Mouse (Mus musculus): ENCODE data around the gene Fam234b. TPM values are rescaled to one million over a fixed set of nuclear protein-coding genes. Genes with fewer than 3 reads are reported as not detected.

Fam234b gene
- polyA plus RNA-seq, 1 experiment from 2014 or later = 20.9 TPM

DNA sequence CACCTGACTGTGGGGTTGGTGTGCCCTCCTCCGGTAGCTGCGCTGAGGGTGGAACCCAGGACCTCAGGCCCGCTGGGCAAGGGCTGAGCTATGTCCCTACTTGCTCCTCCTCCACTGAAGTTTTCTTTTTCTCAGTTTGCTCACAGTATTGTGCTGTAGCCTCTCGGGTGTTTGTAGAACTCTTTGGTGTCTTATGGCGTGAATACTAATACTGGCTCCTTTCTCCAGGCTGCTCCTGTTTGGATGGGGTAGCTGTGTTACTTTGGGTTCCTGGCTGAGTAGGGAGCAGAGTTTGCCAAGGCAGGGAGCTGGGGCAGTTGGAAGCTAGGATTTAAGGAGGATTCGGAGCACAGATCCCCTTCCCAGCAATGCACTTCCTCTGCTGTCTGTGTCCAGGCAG lies 6.0 kb downstream of the Fam234b start:
- Histone ChIP-seq H3K4me2 (replicated peaks; ENCODE audit: low read depth) (no peak overlapping the region), H3K27ac (ENCODE audit: low read depth, low read length) (no peak overlapping the region), H3K36me3 (ENCODE audit: control insufficient read depth, insufficient read depth) (no peaks in the 10 kb centered on the region), H3K9me3 (ENCODE audit: control insufficient read depth) (no peaks in the 10 kb centered on the region), H3K27me3 (replicated peaks; ENCODE audit: control insufficient read depth, insufficient read depth, low read length) (no peaks in the 10 kb centered on the region), H3K9ac (ENCODE audit: low read depth, low read length) (no peak overlapping the region), H3K4me3 (ENCODE audit: low read depth, low read length) (no peak overlapping the region), H3K4me1 (replicated peaks; ENCODE audit: control insufficient read depth, insufficient read depth, low read length) (no peaks in the 10 kb centered on the region)
- ATAC-seq = no peak
- 75% methylated on average over 6 of the region's 6 CpGs for WGBS
- no peak for TF ChIP-seq CTCF (IDR thresholded peaks at IDR 0.05; ENCODE audit: low read depth)

GRCm38 (mm10) chr6:135204869-135205268 lies 7.1 kb downstream of the Fam234b start:
- H3K9ac ChIP-seq (ENCODE audit: low read depth, low read length) = no peak overlapping the region
- H3K27ac ChIP-seq (ENCODE audit: low read depth, low read length) = no peak overlapping the region
- H3K27me3 ChIP-seq (replicated peaks; ENCODE audit: control insufficient read depth, insufficient read depth, low read length) = no peaks in the 10 kb centered on the region
- H3K36me3 ChIP-seq (ENCODE audit: control insufficient read depth, insufficient read depth) = 0 out of 2 replicates have a peak, but pooled peaks cover 4% of the 10 kb centered on the region
- ATAC-seq = no peak
- H3K4me3 ChIP-seq (ENCODE audit: low read depth, low read length) = no peak overlapping the region
- TF ChIP-seq CTCF (IDR thresholded peaks at IDR 0.05; ENCODE audit: low read depth) = no peak
- no peaks in the 10 kb centered on the region for H3K9me3 ChIP-seq (ENCODE audit: control insufficient read depth)
- WGBS = 64% methylated on average over 4 of the region's 4 CpGs
- no peak overlapping the region for H3K4me2 ChIP-seq (replicated peaks; ENCODE audit: low read depth)
- no peaks in the 10 kb centered on the region for H3K4me1 ChIP-seq (replicated peaks; ENCODE audit: control insufficient read depth, insufficient read depth, low read length)

DNA sequence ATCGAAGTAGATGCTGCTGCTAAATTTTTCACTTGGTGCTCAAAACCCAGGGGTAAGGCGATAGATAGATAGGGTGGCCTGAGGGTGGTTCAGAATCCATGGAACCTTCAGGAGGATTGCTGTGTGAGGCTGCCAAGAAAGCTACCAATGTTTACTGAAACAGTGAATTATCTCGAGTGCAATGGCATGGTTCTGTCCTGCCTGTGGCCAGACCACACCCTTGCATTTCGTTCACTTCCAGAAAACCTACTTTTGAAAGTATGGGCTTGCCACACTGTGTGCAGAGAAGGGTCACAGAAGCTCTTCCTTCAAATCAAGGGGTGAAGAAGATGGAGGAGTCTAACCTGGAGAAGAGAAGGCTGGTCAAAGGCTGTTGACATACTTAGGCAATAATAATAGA lies 8.0 kb downstream of the Fam234b start:
- 0 out of 2 replicates have a peak, but pooled peaks cover 6% of the 10 kb centered on the region for H3K36me3 ChIP-seq (ENCODE audit: control insufficient read depth, insufficient read depth)
- WGBS = 62% methylated on average over 4 of the region's 4 CpGs
- no peaks in the 10 kb centered on the region for H3K4me1 ChIP-seq (replicated peaks; ENCODE audit: control insufficient read depth, insufficient read depth, low read length)
- H3K9ac ChIP-seq (ENCODE audit: low read depth, low read length) = no peak overlapping the region
- ATAC-seq = no peak
- H3K27me3 ChIP-seq (replicated peaks; ENCODE audit: control insufficient read depth, insufficient read depth, low read length) = no peaks in the 10 kb centered on the region
- H3K27ac ChIP-seq (ENCODE audit: low read depth, low read length) = no peak overlapping the region
- no peaks in the 10 kb centered on the region for H3K9me3 ChIP-seq (ENCODE audit: control insufficient read depth)
- no peak for TF ChIP-seq CTCF (IDR thresholded peaks at IDR 0.05; ENCODE audit: low read depth)
- H3K4me3 ChIP-seq (ENCODE audit: low read depth, low read length) = no peak overlapping the region
- no peak overlapping the region for H3K4me2 ChIP-seq (replicated peaks; ENCODE audit: low read depth)

DNA sequence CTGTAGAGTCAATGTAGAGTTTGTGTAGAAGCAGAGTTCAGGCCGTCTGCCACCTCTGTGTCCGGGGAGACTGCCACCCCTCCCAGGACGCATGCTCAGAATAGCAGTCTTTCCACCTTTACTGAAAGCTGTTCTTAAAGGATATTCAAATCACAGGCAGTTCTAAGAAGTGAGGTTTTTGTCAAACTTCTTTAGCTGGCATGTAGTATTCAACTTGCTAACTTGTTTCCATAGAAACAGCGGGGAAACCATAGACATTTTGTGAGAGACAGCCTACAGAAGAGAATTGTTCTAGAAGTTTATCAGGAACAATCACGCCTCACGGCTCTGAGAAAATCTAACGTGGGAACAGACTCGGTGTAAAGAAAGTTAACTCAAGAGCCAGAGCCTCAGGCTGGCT lies 9.1 kb downstream of the Fam234b start:
- no peak for ATAC-seq
- Histone ChIP-seq H3K4me3 (ENCODE audit: low read depth, low read length) (no peak overlapping the region), H3K9me3 (ENCODE audit: control insufficient read depth) (no peaks in the 10 kb centered on the region), H3K4me2 (replicated peaks; ENCODE audit: low read depth) (no peak overlapping the region), H3K9ac (ENCODE audit: low read depth, low read length) (no peak overlapping the region), H3K27ac (ENCODE audit: low read depth, low read length) (no peak overlapping the region), H3K27me3 (replicated peaks; ENCODE audit: control insufficient read depth, insufficient read depth, low read length) (no peaks in the 10 kb centered on the region), H3K4me1 (replicated peaks; ENCODE audit: control insufficient read depth, insufficient read depth, low read length) (no peaks in the 10 kb centered on the region), H3K36me3 (ENCODE audit: control insufficient read depth, insufficient read depth) (0 out of 2 replicates have a peak, but pooled peaks cover 9% of the 10 kb centered on the region)
- TF ChIP-seq CTCF (IDR thresholded peaks at IDR 0.05; ENCODE audit: low read depth) = no peak
- 85% methylated on average over 8 of the region's 8 CpGs for WGBS

DNA sequence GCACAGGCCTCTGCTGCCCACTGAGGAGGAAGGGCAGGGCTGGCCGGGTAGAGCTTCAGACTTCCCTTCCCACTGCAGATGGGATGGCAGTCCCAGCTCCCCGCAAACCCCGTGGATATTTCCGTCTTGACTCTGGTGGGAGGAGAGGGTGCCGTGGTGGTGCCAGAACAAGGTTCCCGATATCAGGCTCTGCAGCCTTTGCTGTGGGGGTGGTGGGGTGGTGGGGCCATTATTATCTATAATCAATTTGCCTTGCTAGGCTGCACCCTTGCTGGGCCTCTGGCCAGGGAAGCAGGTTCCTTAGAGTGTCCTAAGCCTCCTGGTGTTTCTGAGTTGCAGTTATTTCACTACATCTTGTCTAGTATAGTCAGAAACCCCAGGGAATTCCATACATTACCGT lies 13.4 kb downstream of the Fam234b start:
- Histone ChIP-seq H3K4me2 (replicated peaks; ENCODE audit: low read depth) (no peak overlapping the region), H3K27ac (ENCODE audit: low read depth, low read length) (no peak overlapping the region), H3K9me3 (ENCODE audit: control insufficient read depth) (no peaks in the 10 kb centered on the region), H3K27me3 (replicated peaks; ENCODE audit: control insufficient read depth, insufficient read depth, low read length) (no peaks in the 10 kb centered on the region), H3K4me3 (ENCODE audit: low read depth, low read length) (no peak overlapping the region), H3K36me3 (ENCODE audit: control insufficient read depth, insufficient read depth) (peaks cover 31% of the 10 kb centered on the region; the same call in 1 of the 2 replicates), H3K9ac (ENCODE audit: low read depth, low read length) (no peak overlapping the region), H3K4me1 (replicated peaks; ENCODE audit: control insufficient read depth, insufficient read depth, low read length) (no peaks in the 10 kb centered on the region)
- ATAC-seq = no peak
- WGBS = 77% methylated on average over 7 of the region's 7 CpGs
- TF ChIP-seq CTCF (IDR thresholded peaks at IDR 0.05; ENCODE audit: low read depth) = no peak

- TF ChIP-seq CTCF (IDR thresholded peaks at IDR 0.05; ENCODE audit: low read depth) = no peak
- no peak overlapping the region for H3K4me2 ChIP-seq (replicated peaks; ENCODE audit: low read depth)
- H3K9ac ChIP-seq (ENCODE audit: low read depth, low read length) = no peak overlapping the region
- H3K27me3 ChIP-seq (replicated peaks; ENCODE audit: control insufficient read depth, insufficient read depth, low read length) = no peaks in the 10 kb centered on the region
- no peaks in the 10 kb centered on the region for H3K9me3 ChIP-seq (ENCODE audit: control insufficient read depth)
- H3K36me3 ChIP-seq (ENCODE audit: control insufficient read depth, insufficient read depth) = peaks cover 45% of the 10 kb centered on the region; the same call in 1 of the 2 replicates
- H3K4me3 ChIP-seq (ENCODE audit: low read depth, low read length) = no peak overlapping the region
- no peak overlapping the region for H3K27ac ChIP-seq (ENCODE audit: low read depth, low read length)
- WGBS = 64% methylated on average over 1 of the region's 2 CpGs
- H3K4me1 ChIP-seq (replicated peaks; ENCODE audit: control insufficient read depth, insufficient read depth, low read length) = no peaks in the 10 kb centered on the region
- ATAC-seq = no peak
Measured at GRCm38 (mm10) chr6:135212666-135213065, 14.9 kb downstream of the Fam234b start.

DNA sequence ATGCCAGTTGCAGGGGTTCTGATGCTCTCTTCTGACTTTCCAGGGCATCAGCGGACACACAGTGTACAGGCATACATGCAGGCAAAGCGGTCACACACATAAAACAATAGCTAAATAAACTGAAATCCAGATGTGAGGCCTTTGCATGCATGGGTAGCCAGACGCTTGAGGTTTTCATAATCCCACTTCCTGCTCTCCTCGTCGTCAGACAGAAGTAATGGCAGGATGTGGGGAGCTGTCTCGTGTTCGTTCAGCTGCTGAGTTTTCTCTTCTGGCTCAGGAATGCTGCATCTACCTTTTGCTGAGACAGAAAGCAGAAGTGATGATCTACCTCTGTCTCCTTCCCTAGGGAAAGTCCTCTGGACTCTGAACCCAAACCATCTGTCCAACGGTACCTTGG lies 20.6 kb downstream of the Fam234b start:
- H3K9me3 ChIP-seq (ENCODE audit: control insufficient read depth) = no peaks in the 10 kb centered on the region
- peaks cover 60% of the 10 kb centered on the region; the same call in 1 of the 2 replicates for H3K36me3 ChIP-seq (ENCODE audit: control insufficient read depth, insufficient read depth)
- H3K27me3 ChIP-seq (replicated peaks; ENCODE audit: control insufficient read depth, insufficient read depth, low read length) = no peaks in the 10 kb centered on the region
- H3K4me1 ChIP-seq (replicated peaks; ENCODE audit: control insufficient read depth, insufficient read depth, low read length) = no peaks in the 10 kb centered on the region
- 57% methylated on average over 8 of the region's 8 CpGs for WGBS
- no peak overlapping the region for H3K4me2 ChIP-seq (replicated peaks; ENCODE audit: low read depth)
- H3K27ac ChIP-seq (ENCODE audit: low read depth, low read length) = no peak overlapping the region
- H3K9ac ChIP-seq (ENCODE audit: low read depth, low read length) = no peak overlapping the region
- no peak overlapping the region for H3K4me3 ChIP-seq (ENCODE audit: low read depth, low read length)
- no peak for ATAC-seq
- TF ChIP-seq CTCF (IDR thresholded peaks at IDR 0.05; ENCODE audit: low read depth) = no peak

Measured in intestine, postnatal 0 days (tissue).